ENCODE assay signal across 8 mouse cellular contexts in the genomic region with DNA sequence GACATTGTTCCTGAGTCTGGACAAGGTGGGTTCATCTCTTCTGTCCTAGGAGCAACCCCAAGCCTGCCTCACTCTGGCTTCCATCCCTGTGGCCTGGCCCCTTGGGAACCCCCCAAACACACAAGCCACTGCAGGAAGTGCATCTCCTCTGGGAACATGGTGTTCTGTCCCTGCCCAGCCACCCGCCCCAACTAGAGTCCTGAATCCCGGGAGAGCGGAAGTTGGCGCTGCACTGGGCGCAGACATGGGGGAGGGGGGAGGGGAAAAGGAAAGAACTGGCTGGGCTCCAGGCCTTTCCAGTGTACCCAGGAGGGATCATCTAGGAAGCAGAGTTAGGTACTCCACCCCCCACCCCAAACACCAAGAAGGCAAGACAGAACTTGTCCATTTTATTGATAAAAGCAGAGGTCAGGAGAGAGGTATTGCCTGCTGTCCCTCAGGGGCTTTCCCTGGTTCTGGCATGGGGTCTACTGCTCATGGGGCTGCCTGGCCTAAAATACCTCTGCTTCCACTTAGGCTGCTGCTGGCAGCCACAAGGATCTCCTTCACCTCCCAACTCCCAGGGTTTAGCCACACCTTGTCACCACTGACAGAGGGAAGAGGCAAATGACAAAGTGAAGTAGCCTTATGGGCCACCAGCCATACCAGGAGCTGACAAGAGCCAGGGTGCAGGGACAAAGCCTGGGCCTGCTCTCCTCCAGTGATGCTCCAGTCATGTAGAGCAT. TPM values are rescaled to one million over a fixed set of nuclear protein-coding genes. Genes with fewer than 3 reads are reported as not detected.
A peak's percentile ranks its signal among the peaks of the same experiment; 100 is the strongest.
DNase-seq lines count a peak whose midpoint lies in the region; ATAC-seq and TF ChIP-seq lines count a peak whose summit lies in the region.

No protein-coding gene starts in this region.

- TF ChIP-seq CTCF in kidney, postnatal 0 days (IDR thresholded peaks at IDR 0.05; ENCODE audit: low read depth), result no peak

- peaks cover 19% of the 10 kb centered on the region for H3K4me1 ChIP-seq in kidney, postnatal 0 days (replicated peaks; ENCODE audit: insufficient read depth, low read length)
- peaks cover 10% of the 10 kb centered on the region; the same call in 1 of the 2 replicates for H3K4me1 ChIP-seq in forebrain, embryonic 11.5 days (replicated peaks; ENCODE audit: control insufficient read depth, insufficient read depth, low read length)
- peaks cover 41% of the 10 kb centered on the region for H3K4me1 ChIP-seq in midbrain, embryonic 13.5 days (replicated peaks)

- H3K36me3 ChIP-seq in kidney, postnatal 0 days (ENCODE audit: insufficient read depth, low read length), result peaks cover 20% of the 10 kb centered on the region
- no peaks in the 10 kb centered on the region for H3K36me3 ChIP-seq in forebrain, embryonic 11.5 days (ENCODE audit: control insufficient read depth, insufficient read depth, low read length)
- H3K36me3 ChIP-seq in midbrain, embryonic 13.5 days, result peaks cover 49% of the 10 kb centered on the region

- H3K9ac ChIP-seq in kidney, postnatal 0 days (ENCODE audit: low read depth, low read length), result no peak overlapping the region
- H3K9ac ChIP-seq in forebrain, embryonic 11.5 days (ENCODE audit: low read length), result no peak overlapping the region
- no peak overlapping the region; the same call in 1 of the 2 replicates for H3K9ac ChIP-seq in midbrain, embryonic 13.5 days (replicated peaks)

- ATAC-seq in kidney, postnatal 0 days (replicated peaks; ENCODE audit: low FRiP score, low read depth), result no peak
- no peak for ATAC-seq in forebrain, embryonic 11.5 days (replicated peaks; ENCODE audit: low FRiP score)
- no peak for ATAC-seq in midbrain, embryonic 13.5 days

- H3K4me3 ChIP-seq in kidney, postnatal 0 days (replicated peaks; ENCODE audit: low read depth, low read length), result no peak overlapping the region
- H3K4me3 ChIP-seq in forebrain, embryonic 11.5 days (ENCODE audit: low read depth, low read length), result no peak overlapping the region
- H3K4me3 ChIP-seq in midbrain, embryonic 13.5 days (replicated peaks), result no peak overlapping the region

- H3K27ac ChIP-seq in kidney, postnatal 0 days, result no peak overlapping the region; the same call in 1 of the 2 replicates
- H3K27ac ChIP-seq in forebrain, embryonic 11.5 days (ENCODE audit: low read depth, low read length), result no peak overlapping the region
- H3K27ac ChIP-seq in midbrain, embryonic 13.5 days, result no peak overlapping the region

- no peaks in the 10 kb centered on the region for H3K27me3 ChIP-seq in kidney, postnatal 0 days (ENCODE audit: insufficient read depth, low read length)
- H3K27me3 ChIP-seq in forebrain, embryonic 11.5 days (ENCODE audit: control insufficient read depth, insufficient read depth, low read length), result no peaks in the 10 kb centered on the region
- no peaks in the 10 kb centered on the region for H3K27me3 ChIP-seq in midbrain, embryonic 13.5 days

- H3K9me3 ChIP-seq in kidney, postnatal 0 days (replicated peaks; ENCODE audit: low read length), result no peaks in the 10 kb centered on the region
- H3K9me3 ChIP-seq in forebrain, embryonic 11.5 days (ENCODE audit: control insufficient read depth, low read length), result no peaks in the 10 kb centered on the region
- H3K9me3 ChIP-seq in midbrain, embryonic 13.5 days, result no peaks in the 10 kb centered on the region

- peak; percentile 16 for DNase-seq in layer of hippocampus, adult 9-11 months
- DNase-seq in layer of hippocampus, adult 9-10 months (ENCODE audit: low spot score), result no peak
- peak; percentile 51 for DNase-seq in adrenal gland, postnatal 25 days
- peak; percentile 82 to 92 for DNase-seq in heart, adult 18-20 months
- DNase-seq in kidney, postnatal 0 days (ENCODE audit: low spot score), result peak; percentile 45
- DNase-seq in lung, postnatal 36 days, result peak; percentile 90
- DNase-seq in forebrain, embryonic 11.5 days (ENCODE audit: low spot score), result no peak

- no peak overlapping the region for H3K4me2 ChIP-seq in kidney, postnatal 0 days (ENCODE audit: low read length)
- no peak overlapping the region for H3K4me2 ChIP-seq in forebrain, embryonic 11.5 days (ENCODE audit: low read depth, low read length, severe bottlenecking)
- no peak overlapping the region; the same call in 1 of the 2 replicates for H3K4me2 ChIP-seq in midbrain, embryonic 13.5 days (replicated peaks)

- 75% methylated on average over 5 of the region's 5 CpGs for WGBS in kidney, postnatal 0 days
- 82% methylated on average over 5 of the region's 5 CpGs for WGBS in forebrain, embryonic 11.5 days
- 72% methylated on average over 5 of the region's 5 CpGs for WGBS in midbrain, embryonic 13.5 days

RNA-seq across cellular contexts. Expression of a gene that starts 4.2 kb away (rescaled TPM):
- total RNA-seq in adrenal gland, postnatal 25 days (2021), result 144 and 161 TPM in 2 replicates
- total RNA-seq in heart, adult 18-20 months (2021), result 10 to 100 TPM; 68.7 to 77.8 TPM
- 34.6 and 35.7 TPM in 2 replicates for polyA plus RNA-seq in kidney, postnatal 0 days (2015; fragmentation: Nextera tagmentation; extraction: Ambion mirVana)
- 17.6 and 20.1 TPM in 2 replicates for polyA plus RNA-seq in forebrain, embryonic 11.5 days (2014; fragmentation: Nextera tagmentation; extraction: Ambion mirVana)
- polyA plus RNA-seq in midbrain, embryonic 13.5 days (2015; fragmentation: Nextera tagmentation; extraction: Ambion mirVana), result 32.8 and 34.9 TPM in 2 replicates

RNA-seq across cellular contexts. Expression of a gene that starts 14.0 kb away (rescaled TPM):
- total RNA-seq in adrenal gland, postnatal 25 days (2021), result 10.1 and 12.5 TPM in 2 replicates
- 1 to 10 TPM; 5.3 TPM for total RNA-seq in heart, adult 18-20 months (2021)
- 22.3 and 25.7 TPM in 2 replicates for polyA plus RNA-seq in kidney, postnatal 0 days (2015; fragmentation: Nextera tagmentation; extraction: Ambion mirVana)
- polyA plus RNA-seq in forebrain, embryonic 11.5 days (2014; fragmentation: Nextera tagmentation; extraction: Ambion mirVana), result 42.4 and 50.8 TPM in 2 replicates
- polyA plus RNA-seq in midbrain, embryonic 13.5 days (2015; fragmentation: Nextera tagmentation; extraction: Ambion mirVana), result 21.9 and 24.5 TPM in 2 replicates

RNA-seq across cellular contexts. Expression of a gene that starts 14.1 kb away (rescaled TPM):
- 9.4 and 13.0 TPM in 2 replicates for total RNA-seq in adrenal gland, postnatal 25 days (2021)
- 10 to 100 TPM; 10.9 to 13.0 TPM for total RNA-seq in heart, adult 18-20 months (2021)
- polyA plus RNA-seq in kidney, postnatal 0 days (2015; fragmentation: Nextera tagmentation; extraction: Ambion mirVana), result 0.23 and 0.55 TPM in 2 replicates
- 1.1 and 1.7 TPM in 2 replicates for polyA plus RNA-seq in forebrain, embryonic 11.5 days (2014; fragmentation: Nextera tagmentation; extraction: Ambion mirVana)
- 0.66 and 0.89 TPM in 2 replicates for polyA plus RNA-seq in midbrain, embryonic 13.5 days (2015; fragmentation: Nextera tagmentation; extraction: Ambion mirVana)

Comparison
In these comparisons a context has a peak if more than half of its experiments do, and no peak if none do; other contexts are left out.
1. DNase-seq: peak in layer of hippocampus, adult 9-11 months (single experiment), adrenal gland, postnatal 25 days (single experiment), heart, adult 18-20 months (2 of 2), kidney, postnatal 0 days (single experiment) and lung, postnatal 36 days (single experiment); none in layer of hippocampus, adult 9-10 months (single experiment) and forebrain, embryonic 11.5 days (single experiment).